In genomic region chr16:43324009-43324408, GRCm38 (mm10) we compare ENCODE assay signal across 19 mouse cellular contexts.
DNase-seq lines count a peak whose midpoint lies in the region; ATAC-seq and TF ChIP-seq lines count a peak whose summit lies in the region.
"Had no signal": no experiment of that assay in that cellular context is flagged by ENCODE, and none has a peak within 500 bp of the region (broad histone marks: within the 10 kb centered on the region; RNA-seq: fewer than 3 reads in every experiment).

No protein-coding gene starts in this region.

- no peak overlapping the region for H3K9ac ChIP-seq in liver, adult 2 months (ENCODE audit: low read depth, low read length)
- no peak overlapping the region for H3K9ac ChIP-seq in liver, embryonic 11.5 days (ENCODE audit: low read depth, low read length)
- no peak overlapping the region for H3K9ac ChIP-seq in stomach, postnatal 0 days (ENCODE audit: low read length)
- H3K9ac ChIP-seq: embryonic facial prominence, embryonic 12.5 days; forebrain, embryonic 12.5 days had no signal

- no peak overlapping the region for H3K4me2 ChIP-seq in liver, embryonic 11.5 days
- no peak overlapping the region for H3K4me2 ChIP-seq in stomach, postnatal 0 days (replicated peaks; ENCODE audit: low read depth)
- H3K4me2 ChIP-seq: embryonic facial prominence, embryonic 12.5 days; forebrain, embryonic 12.5 days had no signal

- H3K27ac ChIP-seq in liver, adult 2 months (replicated peaks; ENCODE audit: insufficient read depth, low read depth, low read length) = peak overlapping the region; percentile 25; the same call in 1 of the 2 replicates
- H3K27ac ChIP-seq in liver, embryonic 11.5 days (ENCODE audit: low read depth, low read length) = no peak overlapping the region
- H3K27ac ChIP-seq in stomach, postnatal 0 days (replicated peaks) = no peak overlapping the region
- H3K27ac ChIP-seq: embryonic facial prominence, embryonic 10.5 days; embryonic facial prominence, embryonic 12.5 days; forebrain, embryonic 10.5 days; forebrain, embryonic 12.5 days had no signal

- peaks cover 2% of the 10 kb centered on the region; the same call in 1 of the 2 replicates for H3K79me2 ChIP-seq in liver, adult 2 months (ENCODE audit: control insufficient read depth, insufficient read depth, low read length)

- TF ChIP-seq EP300 in stomach, postnatal 0 days (optimal IDR thresholded peaks at IDR 0.05) = no peak

- H3K27me3 ChIP-seq in liver, adult 2 months (ENCODE audit: control insufficient read depth, insufficient read depth, low read length) = no peaks in the 10 kb centered on the region
- no peaks in the 10 kb centered on the region for H3K27me3 ChIP-seq in liver, embryonic 11.5 days (replicated peaks; ENCODE audit: control insufficient read depth, insufficient read depth, low read length)
- H3K27me3 ChIP-seq in stomach, postnatal 0 days (ENCODE audit: control insufficient read depth, insufficient read depth, low read length) = no peaks in the 10 kb centered on the region
- H3K27me3 ChIP-seq: embryonic facial prominence, embryonic 12.5 days; forebrain, embryonic 12.5 days had no signal

- H3K4me3 ChIP-seq in liver, adult 2 months (ENCODE audit: insufficient read depth, low read depth, low read length) = no peak overlapping the region
- no peak overlapping the region for H3K4me3 ChIP-seq in liver, embryonic 11.5 days (ENCODE audit: low read depth, low read length)
- H3K4me3 ChIP-seq in stomach, postnatal 0 days (ENCODE audit: low read depth, low read length) = no peak overlapping the region
- no peak overlapping the region for H3K4me3 ChIP-seq in lung, adult 2 months (replicated peaks; ENCODE audit: extremely low read depth, low read depth, low read length)
- H3K4me3 ChIP-seq: embryonic facial prominence, embryonic 10.5 days; embryonic facial prominence, embryonic 12.5 days; forebrain, embryonic 10.5 days; forebrain, embryonic 12.5 days had no signal

- DNase-seq in liver, adult 2 months (ENCODE audit: extremely low read depth, low read depth, low spot score) = no peak
- no peak for DNase-seq in liver, embryonic 11.5 days (ENCODE audit: low spot score)
- DNase-seq in fat pad, adult 2 months (ENCODE audit: extremely low read depth, low read depth, low spot score) = peak; percentile 30
- DNase-seq in stomach, postnatal 0 days (ENCODE audit: low spot score) = no peak
- DNase-seq in lung, adult 2 months = no peak
- DNase-seq: adrenal gland, adult 8-10 months; adrenal gland, postnatal 14 days; adrenal gland, postnatal 36 days; cerebellum, adult 11 months; cerebellum, adult 18-20 months; cerebellum, adult 8-10 months; cerebellum, adult 9-11 months; cerebellum, postnatal 25 days had no signal

- no peak for TF ChIP-seq CTCF in liver, adult 2 months (IDR thresholded peaks at IDR 0.05; ENCODE audit: low read depth, low read length)
- TF ChIP-seq CTCF in stomach, postnatal 0 days (IDR thresholded peaks at IDR 0.05; ENCODE audit: low read depth) = no peak
- no peak for TF ChIP-seq CTCF in lung, adult 2 months (IDR thresholded peaks at IDR 0.05; ENCODE audit: insufficient read depth, low read length)

- H3K4me1 ChIP-seq in liver, adult 2 months (ENCODE audit: control insufficient read depth, insufficient read depth, low read length) = peaks cover 8% of the 10 kb centered on the region; the same call in 1 of the 2 replicates
- no peaks in the 10 kb centered on the region for H3K4me1 ChIP-seq in liver, embryonic 11.5 days (replicated peaks; ENCODE audit: control insufficient read depth, insufficient read depth, low read length)
- no peaks in the 10 kb centered on the region for H3K4me1 ChIP-seq in stomach, postnatal 0 days (replicated peaks; ENCODE audit: control insufficient read depth, insufficient read depth)
- H3K4me1 ChIP-seq in lung, adult 2 months (ENCODE audit: control insufficient read depth, insufficient read depth, low read length) = peaks cover 2% of the 10 kb centered on the region
- H3K4me1 ChIP-seq: embryonic facial prominence, embryonic 10.5 days; embryonic facial prominence, embryonic 12.5 days; forebrain, embryonic 10.5 days; forebrain, embryonic 12.5 days had no signal

- no peaks in the 10 kb centered on the region for H3K9me3 ChIP-seq in liver, embryonic 11.5 days (ENCODE audit: control insufficient read depth, low read length)
- H3K9me3 ChIP-seq in stomach, postnatal 0 days (ENCODE audit: control insufficient read depth, low read length) = no peaks in the 10 kb centered on the region
- H3K9me3 ChIP-seq: embryonic facial prominence, embryonic 10.5 days; embryonic facial prominence, embryonic 12.5 days; forebrain, embryonic 10.5 days; forebrain, embryonic 12.5 days had no signal

- TF ChIP-seq POLR2A in liver, adult 2 months (IDR thresholded peaks at IDR 0.05; ENCODE audit: extremely low read depth, insufficient read depth, low read length) = no peak
- TF ChIP-seq POLR2A in lung, adult 2 months (IDR thresholded peaks at IDR 0.05; ENCODE audit: borderline replicate concordance, extremely low read depth, low read depth, low read length) = no peak

- ATAC-seq in liver, embryonic 11.5 days (replicated peaks; ENCODE audit: low FRiP score) = no peak
- ATAC-seq in stomach, postnatal 0 days (ENCODE audit: low FRiP score, low TSS enrichment) = no peak
- ATAC-seq: forebrain, embryonic 14.5 days; forebrain, embryonic 16.5 days had no signal

- WGBS in liver, adult 2 months = 32% methylated on average over 3 of the region's 3 CpGs
- 80% methylated on average over 3 of the region's 3 CpGs for WGBS in liver, embryonic 11.5 days
- WGBS in stomach, postnatal 0 days = 60% methylated on average over 3 of the region's 3 CpGs
- 51% methylated on average over 3 of the region's 3 CpGs for WGBS in lung, adult 2 months

- H3K36me3 ChIP-seq in liver, adult 2 months (ENCODE audit: control insufficient read depth, insufficient read depth, low read length) = no peaks in the 10 kb centered on the region
- no peaks in the 10 kb centered on the region for H3K36me3 ChIP-seq in liver, embryonic 11.5 days (ENCODE audit: control insufficient read depth, insufficient read depth, low read length)
- no peaks in the 10 kb centered on the region for H3K36me3 ChIP-seq in stomach, postnatal 0 days (ENCODE audit: control insufficient read depth, insufficient read depth, low read length)
- H3K36me3 ChIP-seq: embryonic facial prominence, embryonic 10.5 days; embryonic facial prominence, embryonic 12.5 days; forebrain, embryonic 10.5 days; forebrain, embryonic 12.5 days had no signal
